Mouse (Mus musculus) CH12.LX (cell line): ENCODE results near the gene Fxr2. TPM values are rescaled to one million over a fixed set of nuclear protein-coding genes. Genes with fewer than 3 reads are reported as not detected.

ENCODE experiments used
- DNase-seq: peaks from one replicate; pipeline ENCODE4 v3.0.0-alpha.2; 2013; ENCODE audit errors: extremely low read depth
- H3K27ac ChIP-seq: 2 replicates; pipeline ENCODE4 v1.5.1; 2012; ENCODE audit warnings: low read depth, mild to moderate bottlenecking, control low read depth, moderate library complexity; ENCODE audit not compliant: insufficient read depth
- H3K27me3 ChIP-seq: replicated peaks from 2 replicates; pipeline ENCODE3; 2012; ENCODE audit warnings: inconsistent platforms
- H3K36me3 ChIP-seq, 2 experiments: replicated peaks in 1 of 2; 2 replicates each; pipeline versions ENCODE3 to v1.6.1; 2012; ENCODE audit warnings: inconsistent platforms in 1 of 2, low read length in 1 of 2, mild to moderate bottlenecking in 1 of 2, mixed read lengths in 1 of 2, moderate library complexity in 1 of 2; ENCODE audit not compliant: control insufficient read depth in 1 of 2, insufficient read depth in 1 of 2
- H3K4me1 ChIP-seq, 2 experiments: 2 replicates each; pipeline ENCODE4 v1.6.1; 2012; ENCODE audit warnings: inconsistent platforms in 1 of 2, moderate library complexity in 1 of 2; ENCODE audit not compliant: insufficient read depth in 2 of 2, control insufficient read depth in 1 of 2
- H3K4me2 ChIP-seq: 2 replicates; pipeline ENCODE4 v1.6.1; 2012; ENCODE audit warnings: low read depth, mild to moderate bottlenecking, control low read depth; ENCODE audit not compliant: poor library complexity, insufficient read depth, severe bottlenecking
- H3K4me3 ChIP-seq, 3 experiments: fragments of 150-350 bp in 1 of 3; sonication (generic) in 1 of 3; replicated peaks in 1 of 3; 2 replicates each; pipeline versions ENCODE3 to v1.5.1; 2011 to 2012; ENCODE audit warnings: low read depth in 2 of 3, low read length in 2 of 3, mild to moderate bottlenecking in 2 of 3, moderate library complexity in 2 of 3, control low read depth in 1 of 3, improper control_type of control experiment in 1 of 3, inconsistent platforms in 1 of 3, mixed read lengths in 1 of 3; ENCODE audit not compliant: poor library complexity in 1 of 3
- H3K79me2 ChIP-seq: replicated peaks from 2 replicates; pipeline ENCODE4 v1.6.1; 2012; ENCODE audit warnings: mild to moderate bottlenecking, moderate library complexity; ENCODE audit not compliant: control insufficient read depth, poor library complexity, insufficient read depth, severe bottlenecking; ENCODE audit errors: extremely low read depth
- H3K9ac ChIP-seq: 2 replicates; pipeline ENCODE4 v1.6.1; 2012; ENCODE audit warnings: low read depth, mild to moderate bottlenecking, control low read depth, moderate library complexity; ENCODE audit not compliant: insufficient read depth
- H3K9me3 ChIP-seq: replicated peaks from 2 replicates; pipeline ENCODE3; 2012; ENCODE audit warnings: low read length, inconsistent platforms, mixed read lengths
- BHLHE40 ChIP-seq: IDR thresholded peaks from 2 replicates; pipeline ENCODE4 v1.6.1; 2011; ENCODE audit warnings: mild to moderate bottlenecking, low read depth, low read length, improper control_type of control experiment
- CHD1 ChIP-seq: IDR thresholded peaks from 2 replicates; pipeline ENCODE4 v1.6.1; 2012; ENCODE audit warnings: low read depth, low read length, improper control_type of control experiment, inconsistent platforms
- CHD2 ChIP-seq: IDR thresholded peaks from 2 replicates; pipeline ENCODE4 v1.6.1; 2011; ENCODE audit warnings: low read length, improper control_type of control experiment
- CTCF ChIP-seq, 2 experiments: IDR thresholded peaks in 1 of 2; conservative IDR thresholded peaks in 1 of 2; 2 replicates each; pipeline ENCODE4 v1.5.1; 2011 to 2012; ENCODE audit warnings: low read depth in 2 of 2, low read length in 2 of 2, improper control_type of control experiment in 1 of 2, inconsistent platforms in 1 of 2, mild to moderate bottlenecking in 1 of 2, moderate library complexity in 1 of 2
- E2F4 ChIP-seq: IDR thresholded peaks from 2 replicates; pipeline ENCODE4 v1.6.1; 2011; ENCODE audit warnings: low read depth, low read length, improper control_type of control experiment; ENCODE audit not compliant: insufficient replicate concordance
- ELF1 ChIP-seq: IDR thresholded peaks from 2 replicates; pipeline ENCODE4 v1.6.1; 2014; ENCODE audit warnings: low read depth, mild to moderate bottlenecking, inconsistent platforms, low read length, improper control_type of control experiment
- EP300 ChIP-seq: IDR thresholded peaks from 2 replicates; pipeline ENCODE4 v1.6.1; 2011; ENCODE audit warnings: low read length, improper control_type of control experiment
- ETS1 ChIP-seq: conservative IDR thresholded peaks from 2 replicates; pipeline ENCODE4 v1.6.1; 2012; ENCODE audit warnings: low read depth, mild to moderate bottlenecking, inconsistent platforms, low read length, improper control_type of control experiment, moderate library complexity
- GABPA ChIP-seq: IDR thresholded peaks from 2 replicates; pipeline ENCODE4 v1.6.1; 2012; ENCODE audit warnings: low read depth, low read length, improper control_type of control experiment, inconsistent platforms; ENCODE audit not compliant: insufficient replicate concordance
- IRF4 ChIP-seq: IDR thresholded peaks from 2 replicates; pipeline ENCODE4 v1.6.1; 2014; ENCODE audit warnings: low read depth, mild to moderate bottlenecking, inconsistent platforms, low read length, improper control_type of control experiment
- JUN ChIP-seq: IDR thresholded peaks from 2 replicates; pipeline ENCODE4 v1.6.1; 2011; ENCODE audit warnings: low read depth, mild to moderate bottlenecking, low read length, improper control_type of control experiment, moderate library complexity; ENCODE audit not compliant: insufficient read depth
- JUND ChIP-seq: conservative IDR thresholded peaks from 2 replicates; pipeline ENCODE4 v1.6.1; 2011; ENCODE audit warnings: low read depth, low read length, improper control_type of control experiment
- MAFK ChIP-seq: IDR thresholded peaks from 2 replicates; pipeline ENCODE4 v1.6.1; 2011; ENCODE audit warnings: low read length, improper control_type of control experiment; ENCODE audit not compliant: insufficient replicate concordance
- MAX ChIP-seq: IDR thresholded peaks from 2 replicates; pipeline ENCODE4 v1.6.1; 2011; ENCODE audit warnings: low read length, improper control_type of control experiment
- MAZ ChIP-seq: IDR thresholded peaks from 2 replicates; pipeline ENCODE4 v1.6.1; 2012; ENCODE audit warnings: low read depth, mild to moderate bottlenecking, inconsistent platforms, low read length, improper control_type of control experiment, moderate library complexity
- MEF2A ChIP-seq: IDR thresholded peaks from 2 replicates; pipeline ENCODE4 v1.6.1; 2014; ENCODE audit warnings: low read depth, mild to moderate bottlenecking, inconsistent platforms, low read length, improper control_type of control experiment, borderline replicate concordance
- MXI1 ChIP-seq: IDR thresholded peaks from 2 replicates; pipeline ENCODE4 v1.6.1; 2011; ENCODE audit warnings: mild to moderate bottlenecking, low read depth, low read length, improper control_type of control experiment
- POLR2A ChIP-seq: IDR thresholded peaks from 2 replicates; pipeline ENCODE4 v1.6.1; 2011; ENCODE audit warnings: low read depth, mild to moderate bottlenecking, improper control_type of control experiment, low read length
- POLR2AphosphoS2 ChIP-seq: IDR thresholded peaks from 2 replicates; pipeline ENCODE4 v1.6.1; 2011; ENCODE audit warnings: low read depth, low read length, improper control_type of control experiment
- RAD21 ChIP-seq: IDR thresholded peaks from 2 replicates; pipeline ENCODE4 v1.6.1; 2011; ENCODE audit warnings: low read depth, mild to moderate bottlenecking, low read length, improper control_type of control experiment, moderate library complexity
- RCOR1 ChIP-seq: conservative IDR thresholded peaks from 2 replicates; pipeline ENCODE4 v1.6.1; 2012; ENCODE audit warnings: low read depth, mild to moderate bottlenecking, inconsistent platforms, low read length, improper control_type of control experiment
- TBP ChIP-seq: conservative IDR thresholded peaks from 2 replicates; pipeline ENCODE4 v1.6.1; 2011; ENCODE audit warnings: low read depth, low read length, improper control_type of control experiment
- TCF12 ChIP-seq: IDR thresholded peaks from 2 replicates; pipeline ENCODE4 v1.6.1; 2014; ENCODE audit warnings: low read depth, mild to moderate bottlenecking, inconsistent platforms, low read length, improper control_type of control experiment
- UBTF ChIP-seq: IDR thresholded peaks from 2 replicates; pipeline ENCODE4 v1.6.1; 2012; ENCODE audit warnings: low read depth, mild to moderate bottlenecking, inconsistent platforms, low read length, improper control_type of control experiment, moderate library complexity
- USF1 ChIP-seq: IDR thresholded peaks from 2 replicates; pipeline ENCODE4 v1.6.1; 2014; ENCODE audit warnings: low read depth, mild to moderate bottlenecking, inconsistent platforms, low read length, improper control_type of control experiment
- USF2 ChIP-seq: conservative IDR thresholded peaks from 2 replicates; pipeline ENCODE4 v1.6.1; 2011; ENCODE audit warnings: low read depth, low read length, improper control_type of control experiment
- ZC3H11A ChIP-seq: IDR thresholded peaks from 2 replicates; pipeline ENCODE4 v1.6.1; 2012; ENCODE audit warnings: low read depth, mild to moderate bottlenecking, inconsistent platforms, low read length, improper control_type of control experiment
- ZKSCAN1 ChIP-seq: IDR thresholded peaks from 2 replicates; pipeline ENCODE4 v1.6.1; 2012; ENCODE audit warnings: low read depth, inconsistent platforms, low read length, improper control_type of control experiment, borderline replicate concordance
- ZNF384 ChIP-seq: IDR thresholded peaks from 2 replicates; pipeline ENCODE4 v1.6.1; 2012; ENCODE audit warnings: low read depth, low read length, improper control_type of control experiment, inconsistent platforms
- dilution Hi-C: fragments of 300-500 bp; cut with MboI; formaldehyde crosslinking; loops from 2 replicates; pipeline ENCODE4 v1.14.3; 2020; ENCODE audit warnings: low sequenced_read_pairs; ENCODE audit not compliant: extremely low pct_unique_long_range_greater_than_20kb, extremely low pct_ligation_motif_present
- in situ Hi-C: fragments of 300-500 bp; cut with MboI; formaldehyde crosslinking; loops from 3 replicates; pipeline ENCODE4 v1.14.3; 2019; ENCODE audit warnings: low sequenced_read_pairs, low pct_ligation_motif_present, low pct_unique_long_range_greater_than_20kb, mixed read lengths
- polyA plus RNA-seq: library from polyadenylated mRNA; unstranded; fragments of >175 nt; gene quantifications from 2 replicates; pipeline ENCODE4 v1.2.1, GENCODE M21; 2012; ENCODE audit warnings: low read depth; ENCODE audit not compliant: insufficient read length
- total RNA-seq, 2 experiments: library from RNA; depleted of rRNA; stranded (reverse); fragments of 300-350 nt in 1 of 2; fragments of >200 nt in 1 of 2; gene quantifications; 2 replicates each; pipeline ENCODE4 v1.2.3; 2012 to 2014

Gene Fxr2
- total and polyA plus RNA-seq, 3 experiments: 83.3 to 96.4 (median 90.5) TPM

DNA sequence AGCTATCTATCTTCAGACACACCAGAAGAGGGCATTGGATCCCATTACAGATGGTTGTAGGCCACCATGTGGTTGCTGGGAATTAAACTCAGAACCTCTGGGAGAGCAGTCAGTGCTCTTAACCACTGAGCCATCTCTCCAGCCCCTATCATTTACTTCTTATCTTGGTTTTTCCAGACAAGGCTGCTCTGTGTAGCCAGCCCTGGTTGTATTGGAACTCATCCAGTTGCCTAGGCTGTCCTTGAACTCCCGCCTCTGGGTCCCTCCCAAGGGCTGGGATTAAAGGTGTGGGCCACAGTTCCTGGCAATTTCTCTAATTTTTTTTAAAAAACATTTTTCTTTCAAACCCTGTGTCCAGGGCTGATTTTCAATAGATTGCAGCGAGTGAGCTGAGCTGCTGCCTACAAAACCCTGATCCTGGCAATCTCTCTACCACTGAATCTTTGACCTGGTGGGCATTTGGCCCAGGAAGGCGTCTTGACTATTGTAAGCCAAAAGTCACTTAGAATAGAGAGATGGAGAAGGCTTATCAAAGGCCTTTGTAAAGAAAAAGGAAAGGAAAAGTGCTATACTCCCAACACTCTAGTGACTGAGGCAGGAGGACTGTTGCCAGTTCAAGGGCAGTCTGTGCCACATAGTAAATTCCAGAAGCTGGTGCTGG, 28.6 kb downstream of the Fxr2 start:
- H3K4me2 ChIP-seq: peak overlapping the region; percentile 52
- peak overlapping the region; percentile 97 for H3K9ac ChIP-seq
- H3K4me3 ChIP-seq: peak overlapping the region; percentile 48 to 70 (median 66)
- peak in 1 of 2 experiments; percentile 27; a peak in 1 of 4 replicates for TF ChIP-seq CTCF (conservative IDR thresholded peaks at IDR 0.05 in 1 of 2, IDR thresholded peaks at IDR 0.05 in 1 of 2; ENCODE audit: low read depth in 2 of 2, low read length in 2 of 2)
- no peak for TF ChIP-seq ELF1
- TF ChIP-seq MEF2A: no peak
- no peak for TF ChIP-seq GABPA
- no peak for TF ChIP-seq BHLHE40
- H3K36me3 ChIP-seq: peaks cover 36 to 56% of the 10 kb centered on the region in 2 experiments
- H3K4me1 ChIP-seq: peaks cover 14 to 71% of the 10 kb centered on the region in 2 experiments
- DNase-seq: no peak
- no peaks in the 10 kb centered on the region for H3K9me3 ChIP-seq
- in situ Hi-C loops: no loop called here
- dilution Hi-C loops: no loop called here
- no peaks in the 10 kb centered on the region for H3K27me3 ChIP-seq
- peaks cover 27% of the 10 kb centered on the region for H3K79me2 ChIP-seq
- H3K27ac ChIP-seq: no peak overlapping the region

DNA sequence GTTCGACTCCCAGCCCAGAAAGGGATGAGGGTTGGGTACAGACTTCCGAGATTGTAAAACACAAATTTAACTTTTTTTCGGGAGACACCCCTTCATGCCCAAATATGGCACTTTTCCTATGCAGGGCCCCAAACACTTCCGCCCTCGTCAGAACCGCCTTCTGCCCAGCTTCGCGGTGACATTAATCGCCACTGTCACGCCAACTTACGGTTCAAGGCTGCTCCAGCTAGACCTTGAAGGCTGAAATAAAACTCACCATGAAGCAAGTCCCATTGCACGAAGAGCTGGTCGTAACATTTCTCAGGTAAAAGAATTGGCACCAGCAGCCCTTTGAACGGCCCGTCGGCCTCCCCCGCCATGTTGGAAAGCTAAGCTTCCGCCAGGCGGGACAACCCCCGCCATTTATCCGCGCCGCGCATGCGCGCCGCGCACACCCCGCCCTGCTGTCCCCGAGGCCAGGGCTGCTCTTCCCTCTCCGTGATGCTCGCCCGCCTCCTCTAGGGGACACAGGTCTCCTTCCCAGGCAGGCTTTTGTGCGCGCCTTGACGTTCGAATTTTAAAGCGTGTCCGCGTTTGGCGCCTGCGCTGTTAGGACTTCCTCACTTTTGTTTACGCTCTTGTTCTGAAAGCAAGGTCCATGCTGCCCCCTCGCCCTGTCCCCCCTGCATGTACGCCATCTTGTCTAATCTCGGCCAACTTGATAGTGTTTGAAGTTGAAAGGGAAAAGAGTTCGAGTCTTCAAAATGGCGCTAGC, 29.6 kb downstream of the Fxr2 start, which contains the start of gene Mpdu1:
Mpdu1 (minus strand) TSS at position 430 of the 754 bp plus-strand sequence.
- Histone ChIP-seq H3K27ac (peak within 1 kb of the TSS; percentile 95), H3K36me3 (peaks cover 32 to 50% of the 10 kb centered on the region in 2 experiments), H3K9me3 (no peaks in the 10 kb centered on the region), H3K4me3 (peak within 1 kb of the TSS; percentile 66 to 70 (median 70)), H3K79me2 (peaks cover 27% of the 10 kb centered on the region), H3K27me3 (no peaks in the 10 kb centered on the region), H3K9ac (peak within 1 kb of the TSS; percentile 97), H3K4me1 (peaks cover 18 to 68% of the 10 kb centered on the region in 2 experiments), H3K4me2 (peak within 1 kb of the TSS; percentile 65)
- DNase-seq: peak; percentile 99
- in situ Hi-C loops: no loop called here
- dilution Hi-C loops: no loop called here
- TF ChIP-seq MAZ (peak; percentile 97), MXI1 (peak; percentile 89), TCF12 (peak; percentile 99), RCOR1 (peak; percentile 63; the same call in 1 of the 2 replicates), E2F4 (no peak; the same call in none of the 2 replicates), BHLHE40 (peak; percentile 33), MAX (peak; percentile 94), CHD1 (peak; percentile 95), USF1 (no peak), IRF4 (peak; percentile 67), USF2 (no peak), ETS1 (peak; percentile 54; the same call in 1 of the 2 replicates), CHD2 (peak; percentile 37; the same call in 1 of the 2 replicates), RAD21 (peak; percentile 34), UBTF (0 out of 2 replicates have a peak, but pooled peaks have one; percentile 42), POLR2AphosphoS2 (peak; percentile 91), MAFK (no peak), JUND (no peak), JUN (no peak), EP300 (no peak), TBP (peak; percentile 96), ZNF384 (peak; percentile 76), ZKSCAN1 (no peak), CTCF (conservative IDR thresholded peaks at IDR 0.05 in 1 of 2, IDR thresholded peaks at IDR 0.05 in 1 of 2; ENCODE audit: low read depth in 2 of 2, low read length in 2 of 2) (peak in 1 of 2 experiments; percentile 52; a peak in 2 of 4 replicates), MEF2A (peak; percentile 74; the same call in 1 of the 2 replicates), ZC3H11A (no peak), POLR2A (peak; percentile 98)
